Mouse (Mus musculus) liver, embryonic 15.5 days (tissue): ENCODE measurements around the gene Fam219a. TPM values are rescaled to one million over a fixed set of nuclear protein-coding genes. Genes with fewer than 3 reads are reported as not detected.

Experiments used
- ATAC-seq: fragments of 200-750 bp; cut with Nextera tagmentation; 2 replicates; pipeline ENCODE4 v1.8.0; 2017; ENCODE audit warnings: moderate number of reproducible peaks, mild to moderate bottlenecking, moderate library complexity; ENCODE audit not compliant: insufficient read depth
- H3K27ac ChIP-seq: fragments of 300-500 bp; sonication (generic); replicated peaks from 2 replicates; pipeline ENCODE4 v1.5.1; 2015; ENCODE audit warnings: mild to moderate bottlenecking, inconsistent platforms
- H3K27me3 ChIP-seq: fragments of 300-500 bp; sonication (generic); 2 replicates; pipeline ENCODE4 v1.6.1; 2015; ENCODE audit warnings: mild to moderate bottlenecking, inconsistent platforms
- H3K36me3 ChIP-seq: fragments of 300-500 bp; sonication (generic); replicated peaks from 2 replicates; pipeline ENCODE4 v1.6.1; 2015; ENCODE audit warnings: moderate library complexity, mild to moderate bottlenecking, inconsistent platforms
- H3K4me1 ChIP-seq: fragments of 300-500 bp; sonication (generic); replicated peaks from 2 replicates; pipeline ENCODE4 v1.6.1; 2015; ENCODE audit warnings: inconsistent platforms
- H3K4me2 ChIP-seq: fragments of 300-500 bp; sonication (generic); 2 replicates; pipeline ENCODE4 v1.6.1; 2015; ENCODE audit warnings: moderate library complexity, mild to moderate bottlenecking, inconsistent platforms
- H3K4me3 ChIP-seq: fragments of 300-500 bp; sonication (generic); replicated peaks from 2 replicates; pipeline ENCODE4 v1.5.1; 2015; ENCODE audit warnings: mild to moderate bottlenecking, inconsistent platforms
- H3K9ac ChIP-seq: fragments of 300-500 bp; sonication (generic); 2 replicates; pipeline ENCODE4 v1.6.1; 2015; ENCODE audit warnings: moderate library complexity, mild to moderate bottlenecking, inconsistent platforms
- H3K9me3 ChIP-seq: fragments of 300-500 bp; sonication (generic); replicated peaks from 2 replicates; pipeline ENCODE4 v1.6.1; 2016; ENCODE audit warnings: inconsistent platforms
- WGBS: fragments of 180-500 bp; shearing (Covaris S2); methylation state at CpG from one replicate; pipeline ENCODE4 v1.1.7; 2015; ENCODE audit warnings: mixed read lengths; ENCODE audit not compliant: insufficient replicate concordance; 5-methylcytosine and 5-hydroxymethylcytosine counted together
- polyA plus RNA-seq: library from polyadenylated mRNA; unstranded; fragments of >200 nt; fragmentation: Nextera tagmentation; extraction: Ambion mirVana; gene quantifications from 2 replicates; pipeline ENCODE4 v1.2.1, GENCODE M21; 2015

Gene Fam219a
- polyA plus RNA-seq, 1 experiment from 2014 or later, result 0.48 TPM

- H3K4me1 ChIP-seq, result no peaks in the 10 kb centered on the region; the same call in 1 of the 2 replicates
- no peaks in the 10 kb centered on the region for H3K27me3 ChIP-seq
- no peak overlapping the region for H3K27ac ChIP-seq
- no peak overlapping the region for H3K4me2 ChIP-seq
- no peak overlapping the region for H3K4me3 ChIP-seq
- ATAC-seq, result no peak
- WGBS, result 30% methylated on average over 6 of the region's 6 CpGs
- H3K9ac ChIP-seq, result no peak overlapping the region
- no peaks in the 10 kb centered on the region for H3K9me3 ChIP-seq
- H3K36me3 ChIP-seq, result no peaks in the 10 kb centered on the region
These were observed 16.8 kb downstream of the Fam219a start for GRCm38 (mm10) chr4:41552529-41552928.

GRCm38 (mm10) chr4:41547086-41547485 lies 22.3 kb downstream of the Fam219a start:
- ATAC-seq, result no peak
- no peak overlapping the region for H3K4me3 ChIP-seq
- H3K27me3 ChIP-seq, result no peaks in the 10 kb centered on the region
- WGBS, result 65% methylated on average over 1 of the region's 1 CpGs
- no peaks in the 10 kb centered on the region for H3K4me1 ChIP-seq
- H3K36me3 ChIP-seq, result no peaks in the 10 kb centered on the region
- no peaks in the 10 kb centered on the region for H3K9me3 ChIP-seq
- H3K27ac ChIP-seq, result no peak overlapping the region
- H3K9ac ChIP-seq, result no peak overlapping the region
- H3K4me2 ChIP-seq, result no peak overlapping the region

GRCm38 (mm10) chr4:41545985-41546384 lies 23.4 kb downstream of the Fam219a start:
- H3K4me1 ChIP-seq, result no peaks in the 10 kb centered on the region
- H3K4me3 ChIP-seq, result no peak overlapping the region
- no peaks in the 10 kb centered on the region for H3K9me3 ChIP-seq
- 17% methylated on average over 8 of the region's 8 CpGs for WGBS
- H3K9ac ChIP-seq, result no peak overlapping the region
- H3K27ac ChIP-seq, result no peak overlapping the region
- H3K27me3 ChIP-seq, result no peaks in the 10 kb centered on the region
- no peaks in the 10 kb centered on the region for H3K36me3 ChIP-seq
- H3K4me2 ChIP-seq, result no peak overlapping the region
- ATAC-seq, result no peak

- Histone ChIP-seq H3K27ac (no peak overlapping the region), H3K4me2 (no peak overlapping the region), H3K9me3 (no peaks in the 10 kb centered on the region), H3K27me3 (no peaks in the 10 kb centered on the region), H3K36me3 (no peaks in the 10 kb centered on the region), H3K9ac (no peak overlapping the region), H3K4me1 (no peaks in the 10 kb centered on the region), H3K4me3 (no peak overlapping the region)
- no peak for ATAC-seq
- 51% methylated on average over 8 of the region's 8 CpGs for WGBS
These were observed 27.2 kb downstream of the Fam219a start for GRCm38 (mm10) chr4:41542136-41542535.

- no peak for ATAC-seq
- Histone ChIP-seq H3K4me1 (no peaks in the 10 kb centered on the region), H3K4me2 (no peak overlapping the region), H3K4me3 (no peak overlapping the region), H3K9ac (no peak overlapping the region), H3K36me3 (no peaks in the 10 kb centered on the region), H3K27me3 (no peaks in the 10 kb centered on the region), H3K27ac (no peak overlapping the region), H3K9me3 (no peaks in the 10 kb centered on the region)
- WGBS, result 57% methylated on average over 5 of the region's 5 CpGs
These were observed 34.5 kb downstream of the Fam219a start for GRCm38 (mm10) chr4:41534866-41535265.

GRCm38 (mm10) chr4:41532420-41532819 lies 36.9 kb downstream of the Fam219a start:
- no peaks in the 10 kb centered on the region for H3K9me3 ChIP-seq
- no peak for ATAC-seq
- H3K27ac ChIP-seq, result no peak overlapping the region
- no peaks in the 10 kb centered on the region for H3K4me1 ChIP-seq
- no peaks in the 10 kb centered on the region for H3K27me3 ChIP-seq
- no peak overlapping the region for H3K4me3 ChIP-seq
- no peak overlapping the region for H3K4me2 ChIP-seq
- 22% methylated on average over 6 of the region's 6 CpGs for whole genome bisulfite sequencing
- no peak overlapping the region for H3K9ac ChIP-seq
- H3K36me3 ChIP-seq, result no peaks in the 10 kb centered on the region

GRCm38 (mm10) chr4:41527996-41528395 lies 41.3 kb downstream of the Fam219a start:
- Histone ChIP-seq H3K27ac (no peak overlapping the region), H3K4me1 (no peaks in the 10 kb centered on the region), H3K9ac (no peak overlapping the region), H3K4me3 (no peak overlapping the region), H3K4me2 (no peak overlapping the region), H3K9me3 (no peaks in the 10 kb centered on the region), H3K36me3 (no peaks in the 10 kb centered on the region), H3K27me3 (peaks cover 4% of the 10 kb centered on the region; the same call in 1 of the 2 replicates)
- WGBS, result 44% methylated on average over 8 of the region's 8 CpGs
- ATAC-seq, result no peak

- WGBS, result 50% methylated on average over 13 of the region's 13 CpGs
- no peak overlapping the region for H3K9ac ChIP-seq
These were observed 42.3 kb downstream of the Fam219a start for GRCm38 (mm10) chr4:41527076-41527475.

GRCm38 (mm10) chr4:41526553-41526952 lies 42.8 kb downstream of the Fam219a start:
- no peaks in the 10 kb centered on the region for H3K36me3 ChIP-seq
- H3K9ac ChIP-seq, result no peak overlapping the region
- no peak overlapping the region for H3K4me3 ChIP-seq
- H3K27me3 ChIP-seq, result peaks cover 4% of the 10 kb centered on the region; the same call in 1 of the 2 replicates
- no peak overlapping the region for H3K4me2 ChIP-seq
- no peaks in the 10 kb centered on the region for H3K4me1 ChIP-seq
- H3K27ac ChIP-seq, result no peak overlapping the region
- no peak for ATAC-seq
- 66% methylated on average over 7 of the region's 7 CpGs for WGBS
- no peaks in the 10 kb centered on the region for H3K9me3 ChIP-seq

More at GRCm38 (mm10) chr4:41527076-41527475, 42.3 kb downstream of the Fam219a start:
- Histone ChIP-seq H3K9me3 (no peaks in the 10 kb centered on the region), H3K27me3 (peaks cover 4% of the 10 kb centered on the region; the same call in 1 of the 2 replicates), H3K36me3 (no peaks in the 10 kb centered on the region), H3K4me2 (no peak overlapping the region), H3K27ac (no peak overlapping the region), H3K4me3 (no peak overlapping the region), H3K4me1 (no peaks in the 10 kb centered on the region)
- no peak for ATAC-seq

GRCm38 (mm10) chr4:41524829-41525228 lies 44.5 kb downstream of the Fam219a start:
- Histone ChIP-seq H3K27me3 (peaks cover 9% of the 10 kb centered on the region; the same call in 1 of the 2 replicates), H3K9me3 (no peaks in the 10 kb centered on the region), H3K4me3 (no peak overlapping the region), H3K4me1 (no peaks in the 10 kb centered on the region), H3K9ac (no peak overlapping the region), H3K27ac (no peak overlapping the region), H3K4me2 (no peak overlapping the region), H3K36me3 (no peaks in the 10 kb centered on the region)
- 53% methylated on average over 9 of the region's 9 CpGs for WGBS
- ATAC-seq, result peak; percentile 28; the same call in 1 of the 2 replicates

GRCm38 (mm10) chr4:41523839-41524238 lies 45.5 kb downstream of the Fam219a start:
- WGBS, result 57% methylated on average over 7 of the region's 7 CpGs
- Histone ChIP-seq H3K36me3 (no peaks in the 10 kb centered on the region), H3K4me3 (no peak overlapping the region), H3K9me3 (no peaks in the 10 kb centered on the region), H3K4me2 (no peak overlapping the region), H3K4me1 (no peaks in the 10 kb centered on the region), H3K27ac (no peak overlapping the region), H3K9ac (no peak overlapping the region), H3K27me3 (peaks cover 9% of the 10 kb centered on the region; the same call in 1 of the 2 replicates)
- ATAC-seq, result no peak

- WGBS, result 48% methylated on average over 5 of the region's 5 CpGs
- Histone ChIP-seq H3K9ac (no peak overlapping the region), H3K9me3 (no peaks in the 10 kb centered on the region), H3K4me1 (no peaks in the 10 kb centered on the region), H3K4me2 (no peak overlapping the region), H3K27me3 (peaks cover 9% of the 10 kb centered on the region; the same call in 1 of the 2 replicates), H3K27ac (no peak overlapping the region), H3K36me3 (no peaks in the 10 kb centered on the region), H3K4me3 (no peak overlapping the region)
- no peak for ATAC-seq
These were observed 46.5 kb downstream of the Fam219a start for GRCm38 (mm10) chr4:41522788-41523187.
